Mouse (Mus musculus) neural tube, embryonic 15.5 days (tissue): Measurements from ENCODE around the gene Arpp21. TPM values are rescaled to one million over a fixed set of nuclear protein-coding genes. Genes with fewer than 3 reads are reported as not detected.

Source experiments
- ATAC-seq: fragments of 200-750 bp; cut with Nextera tagmentation; 2 replicates; pipeline ENCODE4 v1.8.0; 2017; ENCODE audit warnings: mild to moderate bottlenecking, moderate TSS enrichment, moderate library complexity; ENCODE audit not compliant: low FRiP score
- H3K27ac ChIP-seq: fragments of 300-500 bp; sonication (generic); replicated peaks from 2 replicates; pipeline ENCODE4 v1.5.1; 2015; ENCODE audit warnings: mild to moderate bottlenecking, inconsistent platforms
- H3K27me3 ChIP-seq: fragments of 300-500 bp; sonication (generic); replicated peaks from 2 replicates; pipeline ENCODE4 v1.6.1; 2015; ENCODE audit warnings: inconsistent platforms
- H3K36me3 ChIP-seq: fragments of 300-500 bp; sonication (generic); 2 replicates; pipeline ENCODE4 v1.6.1; 2015; ENCODE audit warnings: inconsistent platforms
- H3K4me1 ChIP-seq: fragments of 300-500 bp; sonication (generic); 2 replicates; pipeline ENCODE4 v1.6.1; 2015; ENCODE audit warnings: inconsistent platforms
- H3K4me2 ChIP-seq: fragments of 300-500 bp; sonication (generic); 2 replicates; pipeline ENCODE4 v1.6.1; 2015; ENCODE audit warnings: inconsistent platforms, mild to moderate bottlenecking, moderate library complexity
- H3K4me3 ChIP-seq: fragments of 300-500 bp; sonication (generic); replicated peaks from 2 replicates; pipeline ENCODE4 v1.5.1; 2015; ENCODE audit warnings: mild to moderate bottlenecking, inconsistent platforms
- H3K9ac ChIP-seq: fragments of 300-500 bp; sonication (generic); replicated peaks from 2 replicates; pipeline ENCODE4 v1.6.1; 2015; ENCODE audit warnings: mild to moderate bottlenecking, inconsistent platforms
- H3K9me3 ChIP-seq: fragments of 300-500 bp; sonication (generic); replicated peaks from 2 replicates; pipeline ENCODE4 v1.6.1; 2016; ENCODE audit warnings: inconsistent platforms
- WGBS: fragments of 180-500 bp; shearing (Covaris S2); methylation state at CpG from one replicate; pipeline ENCODE4 v1.1.7; 2015; ENCODE audit warnings: mixed read lengths; 5-methylcytosine and 5-hydroxymethylcytosine counted together
- polyA plus RNA-seq: library from polyadenylated mRNA; unstranded; fragments of >200 nt; fragmentation: Nextera tagmentation; extraction: Ambion mirVana; gene quantifications from 2 replicates; pipeline ENCODE4 v1.2.1, GENCODE M21; 2015

The Arpp21 gene
- polyA plus RNA-seq, 1 experiment from 2014 or later, result 50.8 TPM

- Histone ChIP-seq H3K9ac (no peak overlapping the region), H3K4me1 (peaks cover 12% of the 10 kb centered on the region), H3K4me3 (no peak overlapping the region), H3K27me3 (no peaks in the 10 kb centered on the region), H3K9me3 (no peaks in the 10 kb centered on the region), H3K36me3 (peaks cover 10% of the 10 kb centered on the region; the same call in 1 of the 2 replicates), H3K4me2 (no peak overlapping the region), H3K27ac (no peak overlapping the region)
- WGBS, result 52% methylated on average over 6 of the region's 6 CpGs
- no peak for ATAC-seq
Measured at GRCm38 (mm10) chr9:112176317-112176716, 59.4 kb downstream of the Arpp21 start.

DNA sequence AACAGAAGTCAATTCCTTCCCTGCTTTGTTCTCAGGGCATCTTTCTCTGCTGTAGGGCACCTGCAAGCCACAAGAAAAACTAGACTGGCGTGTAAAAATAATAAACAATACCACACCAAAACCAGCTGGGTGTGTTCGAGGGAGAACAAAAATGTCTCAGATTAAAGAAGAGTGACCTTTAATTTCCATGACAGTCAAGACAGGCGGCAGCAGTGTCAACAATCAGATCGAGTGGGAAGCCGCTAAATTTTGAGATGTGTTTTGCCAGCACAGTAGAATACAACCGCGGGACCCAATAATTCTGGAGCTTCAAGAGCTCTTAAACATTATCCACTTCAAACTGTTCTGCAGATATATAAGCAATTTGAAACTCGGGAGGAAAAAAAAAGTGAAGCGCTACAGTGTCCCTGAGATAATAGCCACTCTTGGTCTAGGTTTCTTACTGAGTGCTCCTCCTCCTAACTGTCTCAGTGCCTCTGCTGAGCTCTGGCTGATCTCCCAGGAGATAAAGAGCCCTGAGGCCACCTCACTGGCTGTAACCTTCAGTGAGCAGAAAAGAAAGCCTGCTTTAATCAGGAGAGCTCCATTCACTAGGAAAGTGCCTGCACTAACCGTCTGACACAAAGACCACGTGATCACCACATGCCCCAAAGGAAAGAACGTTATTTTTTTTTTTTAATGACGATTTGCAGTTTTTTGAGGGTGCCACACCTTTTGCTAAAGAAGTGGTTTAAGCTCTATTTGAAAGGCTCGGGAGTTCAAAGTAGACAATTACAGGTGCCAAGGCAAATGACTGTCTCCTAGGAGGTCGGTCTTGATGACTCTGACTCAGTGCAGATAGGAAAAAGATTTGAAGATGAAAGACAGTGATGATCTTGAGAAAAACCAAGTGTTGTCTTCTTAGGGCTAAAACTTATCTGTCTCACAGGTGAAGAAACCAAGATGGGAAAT is 61.1 kb downstream of the Arpp21 start:
- Histone ChIP-seq H3K27me3 (no peaks in the 10 kb centered on the region), H3K4me3 (no peak overlapping the region), H3K36me3 (peaks cover 10% of the 10 kb centered on the region; the same call in 1 of the 2 replicates), H3K9me3 (no peaks in the 10 kb centered on the region), H3K4me1 (peaks cover 12% of the 10 kb centered on the region), H3K4me2 (peak overlapping the region; percentile 22), H3K27ac (peak overlapping the region; percentile 23; the same call in 1 of the 2 replicates), H3K9ac (no peak overlapping the region)
- no peak for ATAC-seq
- 29% methylated on average over 15 of the region's 15 CpGs for WGBS

DNA sequence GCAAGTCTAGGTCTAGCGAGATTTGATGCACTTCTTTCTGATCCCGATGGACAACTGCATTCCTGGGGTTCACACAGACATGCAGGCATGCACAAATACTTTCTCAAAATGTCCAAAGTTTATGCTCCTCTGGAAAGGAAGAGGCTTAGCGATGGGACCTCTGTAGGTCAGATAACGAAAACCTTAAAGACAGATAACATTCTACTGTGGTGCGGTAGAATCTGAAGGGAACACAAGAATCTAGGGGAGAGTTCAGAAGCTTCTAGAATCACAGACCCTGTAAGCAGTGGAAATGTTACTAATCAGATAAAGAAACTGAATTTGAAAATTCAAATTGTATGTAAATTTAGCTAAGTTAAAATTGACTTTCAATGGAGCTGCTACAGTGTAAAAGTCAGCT is 62.0 kb downstream of the Arpp21 start:
- peaks cover 12% of the 10 kb centered on the region for H3K36me3 ChIP-seq
- WGBS, result 96% methylated on average over 5 of the region's 5 CpGs
- no peaks in the 10 kb centered on the region for H3K27me3 ChIP-seq
- no peak for ATAC-seq
- H3K9ac ChIP-seq, result no peak overlapping the region
- no peak overlapping the region for H3K27ac ChIP-seq
- no peak overlapping the region for H3K4me3 ChIP-seq
- H3K4me2 ChIP-seq, result no peak overlapping the region
- H3K9me3 ChIP-seq, result no peaks in the 10 kb centered on the region
- H3K4me1 ChIP-seq, result peaks cover 12% of the 10 kb centered on the region

DNA sequence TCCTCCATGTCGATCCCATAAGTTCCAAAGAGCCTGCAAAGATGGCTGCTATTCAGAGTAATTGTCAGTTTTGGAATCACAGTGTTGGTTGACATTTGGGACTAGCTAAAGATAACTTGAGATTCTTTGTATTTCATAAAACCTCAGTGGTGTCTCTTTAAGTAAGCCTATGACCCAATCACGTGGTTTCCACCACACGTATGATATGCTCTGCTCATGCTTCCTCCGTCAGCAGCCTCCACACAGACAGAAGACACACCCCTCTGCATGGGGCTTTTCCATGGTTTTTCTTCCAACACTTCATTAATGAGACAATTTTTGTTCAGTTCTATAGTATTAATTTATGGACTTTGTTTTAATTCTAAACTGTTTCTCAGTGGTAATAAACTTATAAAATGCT is 71.1 kb downstream of the Arpp21 start:
- H3K4me3 ChIP-seq, result no peak overlapping the region
- WGBS, result 88% methylated on average over 4 of the region's 4 CpGs
- no peaks in the 10 kb centered on the region for H3K27me3 ChIP-seq
- no peak overlapping the region for H3K27ac ChIP-seq
- H3K9ac ChIP-seq, result no peak overlapping the region
- peaks cover 3% of the 10 kb centered on the region; the same call in 1 of the 2 replicates for H3K36me3 ChIP-seq
- H3K9me3 ChIP-seq, result no peaks in the 10 kb centered on the region
- H3K4me2 ChIP-seq, result no peak overlapping the region
- H3K4me1 ChIP-seq, result no peaks in the 10 kb centered on the region
- no peak for ATAC-seq

- H3K4me1 ChIP-seq, result no peaks in the 10 kb centered on the region
- H3K4me3 ChIP-seq, result no peak overlapping the region
- peaks cover 8% of the 10 kb centered on the region; the same call in 1 of the 2 replicates for H3K36me3 ChIP-seq
- H3K4me2 ChIP-seq, result no peak overlapping the region
- WGBS, result 47% methylated on average over 2 of the region's 2 CpGs
- no peaks in the 10 kb centered on the region for H3K27me3 ChIP-seq
- H3K9me3 ChIP-seq, result no peaks in the 10 kb centered on the region
- no peak overlapping the region for H3K27ac ChIP-seq
- ATAC-seq, result no peak
- no peak overlapping the region for H3K9ac ChIP-seq
Measured at GRCm38 (mm10) chr9:112160981-112161380, 74.8 kb downstream of the Arpp21 start.

GRCm38 (mm10) chr9:112153972-112154371 is 81.8 kb downstream of the Arpp21 start:
- Histone ChIP-seq H3K9ac (no peak overlapping the region), H3K4me2 (no peak overlapping the region), H3K36me3 (peaks cover 19% of the 10 kb centered on the region; the same call in 1 of the 2 replicates), H3K27ac (no peak overlapping the region), H3K4me3 (no peak overlapping the region), H3K27me3 (no peaks in the 10 kb centered on the region), H3K9me3 (no peaks in the 10 kb centered on the region), H3K4me1 (no peaks in the 10 kb centered on the region)
- 81% methylated on average over 5 of the region's 5 CpGs for WGBS
- no peak for ATAC-seq

DNA sequence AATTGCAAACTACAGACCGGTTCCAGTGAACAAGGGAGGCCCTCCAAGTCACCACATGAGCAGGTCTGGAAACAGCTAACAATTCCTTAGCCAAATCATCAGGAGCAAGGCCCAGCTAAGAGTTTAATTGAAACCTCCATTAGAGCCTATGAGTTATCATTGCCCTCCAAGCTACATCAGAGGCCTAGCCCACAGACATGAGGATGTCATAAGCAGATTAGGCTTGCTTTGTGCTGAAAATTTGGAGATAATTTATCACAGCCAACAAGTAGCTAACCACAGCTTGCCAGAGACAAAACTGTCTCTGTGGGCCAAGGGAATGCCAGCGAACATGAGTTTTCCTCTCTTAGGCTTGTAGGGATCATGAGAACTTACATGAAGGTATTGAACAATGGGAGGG is 83.0 kb downstream of the Arpp21 start:
- Histone ChIP-seq H3K9me3 (no peaks in the 10 kb centered on the region), H3K9ac (no peak overlapping the region), H3K4me2 (no peak overlapping the region), H3K27ac (no peak overlapping the region), H3K27me3 (no peaks in the 10 kb centered on the region), H3K4me3 (no peak overlapping the region), H3K36me3 (peaks cover 12% of the 10 kb centered on the region; the same call in 1 of the 2 replicates), H3K4me1 (no peaks in the 10 kb centered on the region)
- ATAC-seq, result no peak
- 94% methylated on average over 2 of the region's 2 CpGs for WGBS

- Histone ChIP-seq H3K36me3 (peaks cover 14% of the 10 kb centered on the region; the same call in 1 of the 2 replicates), H3K4me3 (no peak overlapping the region), H3K4me2 (no peak overlapping the region), H3K9me3 (no peaks in the 10 kb centered on the region), H3K4me1 (no peaks in the 10 kb centered on the region), H3K27ac (no peak overlapping the region), H3K27me3 (no peaks in the 10 kb centered on the region), H3K9ac (no peak overlapping the region)
- 74% methylated on average over 5 of the region's 5 CpGs for WGBS
- no peak for ATAC-seq
Measured at GRCm38 (mm10) chr9:112151177-112151576, 84.6 kb downstream of the Arpp21 start.

DNA sequence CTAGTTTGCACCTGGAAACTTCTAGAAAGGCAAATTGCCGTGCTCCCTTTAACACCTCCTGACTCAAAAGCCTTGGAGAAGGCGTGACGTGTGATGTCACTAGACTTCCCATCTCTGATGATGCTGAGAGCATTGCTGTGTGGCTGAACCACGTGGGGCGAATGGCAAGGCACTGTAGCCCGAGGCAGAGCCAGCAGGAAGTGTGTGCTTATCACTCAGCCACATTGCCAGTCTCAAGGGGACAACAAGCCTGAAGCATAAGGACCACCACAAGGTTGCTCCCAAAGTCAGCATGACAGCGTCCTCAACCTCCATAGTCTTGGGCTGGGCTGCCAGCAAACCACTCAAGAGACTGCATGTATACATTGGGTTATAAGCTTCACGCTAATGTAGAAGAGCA is 95.1 kb downstream of the Arpp21 start:
- no peaks in the 10 kb centered on the region for H3K27me3 ChIP-seq
- WGBS, result 83% methylated on average over 8 of the region's 8 CpGs
- H3K9ac ChIP-seq, result no peak overlapping the region
- peaks cover 6% of the 10 kb centered on the region; the same call in 1 of the 2 replicates for H3K36me3 ChIP-seq
- ATAC-seq, result no peak
- H3K4me1 ChIP-seq, result no peaks in the 10 kb centered on the region
- H3K4me3 ChIP-seq, result no peak overlapping the region
- H3K4me2 ChIP-seq, result no peak overlapping the region
- no peak overlapping the region for H3K27ac ChIP-seq
- no peaks in the 10 kb centered on the region for H3K9me3 ChIP-seq

DNA sequence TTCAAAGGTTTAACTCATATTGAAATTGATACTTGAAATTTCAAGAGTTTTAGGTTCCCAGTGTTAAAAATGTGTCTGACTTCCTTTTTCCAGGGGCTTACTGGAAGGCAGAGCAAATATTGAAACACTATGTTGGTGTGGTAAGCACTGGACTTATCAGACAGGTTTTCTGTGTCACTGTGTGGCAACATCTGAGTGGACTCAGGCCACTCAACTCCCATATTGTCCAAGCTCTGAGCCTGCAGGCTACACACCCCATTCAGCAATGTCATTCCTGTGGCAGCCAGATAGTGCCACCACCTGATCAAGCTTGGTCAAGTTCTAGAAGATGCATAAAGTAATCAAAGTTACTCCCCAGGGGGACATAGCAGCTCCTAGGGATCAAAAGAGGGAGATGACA is 97.9 kb downstream of the Arpp21 start:
- no peaks in the 10 kb centered on the region for H3K27me3 ChIP-seq
- peaks cover 12% of the 10 kb centered on the region; the same call in 1 of the 2 replicates for H3K36me3 ChIP-seq
- H3K4me3 ChIP-seq, result no peak overlapping the region
- no peak for ATAC-seq
- no peak overlapping the region for H3K9ac ChIP-seq
- H3K27ac ChIP-seq, result no peak overlapping the region
- H3K4me2 ChIP-seq, result no peak overlapping the region
- H3K4me1 ChIP-seq, result no peaks in the 10 kb centered on the region
- H3K9me3 ChIP-seq, result no peaks in the 10 kb centered on the region

GRCm38 (mm10) chr9:112130812-112131211 is 104.9 kb downstream of the Arpp21 start:
- WGBS, result 61% methylated on average over 3 of the region's 3 CpGs

GRCm38 (mm10) chr9:112124667-112125066 is 111.1 kb downstream of the Arpp21 start:
- H3K27me3 ChIP-seq, result no peaks in the 10 kb centered on the region
- peak overlapping the region; percentile 41; the same call in 1 of the 2 replicates for H3K27ac ChIP-seq
- H3K9ac ChIP-seq, result no peak overlapping the region
- H3K36me3 ChIP-seq, result peaks cover 19% of the 10 kb centered on the region
- no peaks in the 10 kb centered on the region for H3K9me3 ChIP-seq
- H3K4me3 ChIP-seq, result no peak overlapping the region
- no peak for ATAC-seq
- 35% methylated on average over 10 of the region's 10 CpGs for WGBS
- H3K4me1 ChIP-seq, result peaks cover 11% of the 10 kb centered on the region
- no peak overlapping the region for H3K4me2 ChIP-seq

More at GRCm38 (mm10) chr9:112130812-112131211, 104.9 kb downstream of the Arpp21 start:
- Histone ChIP-seq H3K27ac (no peak overlapping the region), H3K4me1 (no peaks in the 10 kb centered on the region), H3K9me3 (no peaks in the 10 kb centered on the region), H3K4me3 (no peak overlapping the region), H3K36me3 (peaks cover 24% of the 10 kb centered on the region), H3K27me3 (no peaks in the 10 kb centered on the region), H3K4me2 (no peak overlapping the region), H3K9ac (no peak overlapping the region)
- no peak for ATAC-seq
